Mouse (Mus musculus): ENCODE measurements around the gene 2010111I01Rik. TPM values are rescaled to one million over a fixed set of nuclear protein-coding genes. Genes with fewer than 3 reads are reported as not detected.

The 2010111I01Rik gene
- polyA plus RNA-seq, 1 experiment: 22.5 TPM

GRCm38 (mm10) chr13:63135994-63136393 lies 171.3 kb downstream of the 2010111I01Rik start:
- Histone ChIP-seq H3K4me3 (ENCODE audit: extremely low read depth, insufficient read depth, insufficient read length) (no peak overlapping the region), H3K4me1 (ENCODE audit: control insufficient read depth, insufficient read depth, insufficient read length) (no peaks in the 10 kb centered on the region), H3K36me3 (ENCODE audit: control insufficient read depth, insufficient read depth, low read length) (no peaks in the 10 kb centered on the region), H3K27me3 (ENCODE audit: control insufficient read depth, insufficient read depth, low read length) (no peaks in the 10 kb centered on the region), H3K27ac (ENCODE audit: insufficient read depth, low read length) (no peak overlapping the region)
- TF ChIP-seq POLR2A (IDR thresholded peaks at IDR 0.05; ENCODE audit: low read depth, low read length) (no peak), CTCF (IDR thresholded peaks at IDR 0.05; ENCODE audit: extremely low read depth, insufficient read depth, insufficient read length, insufficient replicate concordance) (no peak)
- no peak for DNase-seq (ENCODE audit: low read depth in 1 of 2, low spot score in 2 of 2)
- WGBS: 93% methylated on average over 7 of the region's 7 CpGs

DNA sequence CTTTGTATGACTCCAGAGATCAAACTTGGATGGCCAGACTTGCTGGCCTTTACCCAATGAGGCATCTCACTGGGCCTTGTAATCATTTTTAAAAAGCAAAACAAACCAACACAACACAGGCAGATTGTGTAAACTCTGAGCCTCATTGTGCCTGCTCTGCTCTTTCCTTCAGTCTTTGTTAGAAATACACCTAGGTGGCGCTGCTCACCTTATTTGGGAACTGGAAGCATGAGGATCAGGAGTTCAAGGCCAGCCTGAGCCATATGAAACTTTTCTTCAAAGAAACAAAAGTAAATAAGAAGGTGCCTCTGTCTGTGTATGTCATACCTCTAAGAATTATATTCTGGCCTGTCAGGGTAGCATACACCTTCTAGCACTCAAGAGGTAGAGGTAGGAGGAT lies 172.1 kb downstream of the 2010111I01Rik start:
- Histone ChIP-seq H3K4me1 (ENCODE audit: control insufficient read depth, insufficient read depth, insufficient read length) (no peaks in the 10 kb centered on the region), H3K4me3 (ENCODE audit: extremely low read depth, insufficient read depth, insufficient read length) (no peak overlapping the region), H3K36me3 (ENCODE audit: control insufficient read depth, insufficient read depth, low read length) (no peaks in the 10 kb centered on the region), H3K27ac (ENCODE audit: insufficient read depth, low read length) (no peak overlapping the region), H3K27me3 (ENCODE audit: control insufficient read depth, insufficient read depth, low read length) (no peaks in the 10 kb centered on the region)
- TF ChIP-seq POLR2A (IDR thresholded peaks at IDR 0.05; ENCODE audit: low read depth, low read length): no peak
- no peak for TF ChIP-seq CTCF (IDR thresholded peaks at IDR 0.05; ENCODE audit: extremely low read depth, insufficient read depth, insufficient read length, insufficient replicate concordance)
- no peak for DNase-seq (ENCODE audit: low read depth in 1 of 2, low spot score in 2 of 2)
- 94% methylated on average over 1 of the region's 1 CpGs for WGBS

DNA sequence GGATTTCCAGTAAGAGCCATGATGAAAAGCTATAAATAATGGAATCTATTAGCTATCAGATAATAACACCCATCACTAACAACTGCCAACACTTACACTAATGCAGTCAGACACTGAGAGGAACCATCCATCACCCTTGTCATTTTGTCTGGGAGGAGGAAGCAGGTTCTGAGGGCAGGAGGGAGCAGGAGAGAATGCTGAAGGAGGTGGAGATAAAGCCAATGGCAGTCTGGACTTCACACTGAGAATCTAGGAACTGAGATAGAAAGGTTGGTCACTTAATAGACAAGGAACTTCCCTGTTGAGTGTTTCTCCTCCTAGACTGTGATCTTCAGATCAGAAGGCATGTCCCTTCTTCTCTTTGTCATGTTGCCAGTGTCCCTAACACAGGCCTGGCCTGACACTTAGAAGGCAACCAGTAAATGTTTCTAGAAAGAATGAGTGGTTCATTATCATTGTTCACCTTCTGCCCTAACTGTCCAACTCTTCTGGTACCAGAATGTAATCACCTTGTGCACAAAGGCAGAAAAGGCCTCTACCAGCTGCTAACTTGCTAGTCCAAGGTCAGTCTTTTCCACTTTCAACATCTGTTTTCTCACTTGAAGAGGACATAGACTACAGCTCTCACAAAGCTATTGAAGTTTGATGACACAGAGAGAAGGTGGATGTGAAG lies 173.8 kb downstream of the 2010111I01Rik start:
- H3K27ac ChIP-seq (ENCODE audit: insufficient read depth, low read length): no peak overlapping the region
- H3K36me3 ChIP-seq (ENCODE audit: control insufficient read depth, insufficient read depth, low read length): no peaks in the 10 kb centered on the region
- no peak overlapping the region for H3K4me3 ChIP-seq (ENCODE audit: extremely low read depth, insufficient read depth, insufficient read length)
- no peaks in the 10 kb centered on the region for H3K4me1 ChIP-seq (ENCODE audit: control insufficient read depth, insufficient read depth, insufficient read length)
- no peaks in the 10 kb centered on the region for H3K27me3 ChIP-seq (ENCODE audit: control insufficient read depth, insufficient read depth, low read length)
- TF ChIP-seq POLR2A (IDR thresholded peaks at IDR 0.05; ENCODE audit: low read depth, low read length) (no peak), CTCF (IDR thresholded peaks at IDR 0.05; ENCODE audit: extremely low read depth, insufficient read depth, insufficient read length, insufficient replicate concordance) (no peak)
- DNase-seq (ENCODE audit: low read depth in 1 of 2, low spot score in 2 of 2): no peak

- Histone ChIP-seq H3K4me1 (ENCODE audit: control insufficient read depth, insufficient read depth, insufficient read length) (no peaks in the 10 kb centered on the region), H3K27ac (ENCODE audit: insufficient read depth, low read length) (no peak overlapping the region), H3K27me3 (ENCODE audit: control insufficient read depth, insufficient read depth, low read length) (no peaks in the 10 kb centered on the region), H3K4me3 (ENCODE audit: extremely low read depth, insufficient read depth, insufficient read length) (no peak overlapping the region), H3K36me3 (ENCODE audit: control insufficient read depth, insufficient read depth, low read length) (no peaks in the 10 kb centered on the region)
- DNase-seq (ENCODE audit: low read depth in 1 of 2, low spot score in 2 of 2): no peak
- TF ChIP-seq POLR2A (IDR thresholded peaks at IDR 0.05; ENCODE audit: low read depth, low read length): no peak
- TF ChIP-seq CTCF (IDR thresholded peaks at IDR 0.05; ENCODE audit: extremely low read depth, insufficient read depth, insufficient read length, insufficient replicate concordance): no peak
- 88% methylated on average over 10 of the region's 10 CpGs for WGBS
Observed at GRCm38 (mm10) chr13:63139463-63140226, 175.0 kb downstream of the 2010111I01Rik start.

DNA sequence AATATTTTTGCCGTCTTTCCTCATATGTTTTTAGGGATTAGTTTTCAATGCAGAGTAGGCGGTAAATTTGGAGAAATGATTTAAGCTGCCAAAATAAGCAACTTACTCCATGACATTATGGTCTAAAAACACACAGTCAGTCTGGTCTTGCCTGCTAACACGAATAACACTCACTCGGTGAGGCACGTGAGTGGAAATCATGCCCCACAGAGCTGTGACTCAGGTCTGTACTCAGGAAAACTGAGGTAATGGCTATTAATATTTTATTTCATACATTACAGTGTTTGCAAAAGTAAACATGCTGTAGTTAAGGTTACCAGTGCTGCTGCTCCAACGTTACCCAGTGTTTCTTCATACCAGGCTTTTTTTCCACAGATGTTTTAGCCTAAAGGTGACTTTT lies 176.1 kb downstream of the 2010111I01Rik start:
- Histone ChIP-seq H3K4me3 (ENCODE audit: extremely low read depth, insufficient read depth, insufficient read length) (no peak overlapping the region), H3K27me3 (ENCODE audit: control insufficient read depth, insufficient read depth, low read length) (no peaks in the 10 kb centered on the region), H3K36me3 (ENCODE audit: control insufficient read depth, insufficient read depth, low read length) (no peaks in the 10 kb centered on the region), H3K27ac (ENCODE audit: insufficient read depth, low read length) (no peak overlapping the region), H3K4me1 (ENCODE audit: control insufficient read depth, insufficient read depth, insufficient read length) (no peaks in the 10 kb centered on the region)
- 84% methylated on average over 6 of the region's 6 CpGs for WGBS
- TF ChIP-seq POLR2A (IDR thresholded peaks at IDR 0.05; ENCODE audit: low read depth, low read length) (no peak), CTCF (IDR thresholded peaks at IDR 0.05; ENCODE audit: extremely low read depth, insufficient read depth, insufficient read length, insufficient replicate concordance) (no peak)
- no peak for DNase-seq (ENCODE audit: low read depth in 1 of 2, low spot score in 2 of 2)

GRCm38 (mm10) chr13:63141275-63141674 lies 176.6 kb downstream of the 2010111I01Rik start:
- H3K36me3 ChIP-seq (ENCODE audit: control insufficient read depth, insufficient read depth, low read length): no peaks in the 10 kb centered on the region
- no peak for DNase-seq (ENCODE audit: low read depth in 1 of 2, low spot score in 2 of 2)
- no peak overlapping the region for H3K27ac ChIP-seq (ENCODE audit: insufficient read depth, low read length)

More at GRCm38 (mm10) chr13:63141275-63141674, 176.6 kb downstream of the 2010111I01Rik start:
- no peaks in the 10 kb centered on the region for H3K27me3 ChIP-seq (ENCODE audit: control insufficient read depth, insufficient read depth, low read length)
- no peak for TF ChIP-seq CTCF (IDR thresholded peaks at IDR 0.05; ENCODE audit: extremely low read depth, insufficient read depth, insufficient read length, insufficient replicate concordance)
- no peak for TF ChIP-seq POLR2A (IDR thresholded peaks at IDR 0.05; ENCODE audit: low read depth, low read length)
- no peak overlapping the region for H3K4me3 ChIP-seq (ENCODE audit: extremely low read depth, insufficient read depth, insufficient read length)
- H3K4me1 ChIP-seq (ENCODE audit: control insufficient read depth, insufficient read depth, insufficient read length): no peaks in the 10 kb centered on the region
